Mouse (Mus musculus) heart, adult 2 months (tissue): ENCODE measurements around the gene Loxl4. TPM values are rescaled to one million over a fixed set of nuclear protein-coding genes. Genes with fewer than 3 reads are reported as not detected.

Experiments used
- DNase-seq, 2 experiments: peaks; one replicate each; pipeline ENCODE4 v3.0.0; 2021
- H3K27ac ChIP-seq: fragments of 200-600 bp; 2 replicates; pipeline ENCODE4 v1.8.1; 2022
- H3K27me3 ChIP-seq: fragments of 200-500 bp; 2 replicates; pipeline ENCODE4 v1.6.1; 2012; ENCODE audit warnings: mild to moderate bottlenecking, low read length, inconsistent platforms, mixed read lengths; ENCODE audit not compliant: control insufficient read depth, insufficient read depth
- H3K36me3 ChIP-seq: fragments of 200-500 bp; 2 replicates; pipeline ENCODE4 v1.6.1; 2012; ENCODE audit warnings: low read length, inconsistent platforms; ENCODE audit not compliant: control insufficient read depth, insufficient read depth
- H3K4me1 ChIP-seq: fragments of 200-500 bp; 2 replicates; pipeline ENCODE4 v1.6.1; 2011; ENCODE audit warnings: low read length; ENCODE audit not compliant: control insufficient read depth, insufficient read depth
- H3K4me3 ChIP-seq: fragments of 200-600 bp; 2 replicates; pipeline ENCODE4 v1.8.1; 2022
- H3K79me2 ChIP-seq: fragments of 200-500 bp; replicated peaks from 2 replicates; pipeline ENCODE4 v1.6.1; 2012; ENCODE audit warnings: mild to moderate bottlenecking, inconsistent platforms, low read length, moderate library complexity, mixed read lengths; ENCODE audit not compliant: control insufficient read depth, insufficient read depth
- H3K9ac ChIP-seq: fragments of 200-500 bp; 2 replicates; pipeline ENCODE4 v1.6.1; 2012; ENCODE audit warnings: low read depth, mild to moderate bottlenecking, control low read depth, inconsistent platforms, low read length, mixed read lengths
- CTCF ChIP-seq: fragments of 200-600 bp; IDR thresholded peaks from 2 replicates; pipeline ENCODE4 v1.8.1; 2022; ENCODE audit warnings: antibody characterized with exemption, mild to moderate bottlenecking, moderate library complexity
- EP300 ChIP-seq: fragments of 200-500 bp; IDR thresholded peaks from 2 replicates; pipeline ENCODE4 v1.6.1; 2011; ENCODE audit warnings: low read depth, low read length, control low read depth; ENCODE audit not compliant: insufficient read depth
- POLR2A ChIP-seq: fragments of 200-500 bp; IDR thresholded peaks from 2 replicates; pipeline ENCODE4 v1.6.1; 2011; ENCODE audit warnings: mild to moderate bottlenecking, low read depth, low read length, control low read depth; ENCODE audit not compliant: insufficient read depth
- WGBS: fragments of 180-500 bp; shearing (Covaris S2); methylation state at CpG from one replicate; pipeline ENCODE4 v1.1.7; 2018; 5-methylcytosine and 5-hydroxymethylcytosine counted together
- intact Hi-C: fragments of 180-260 bp; cut with DNase I; formaldehyde crosslinking; loops from one replicate; pipeline ENCODE4 v1.15.1; 2025
- long read RNA-seq: library from polyadenylated mRNA; stranded (forward); transcript quantifications from one replicate; pipeline ENCODE4 v2.0.0, GENCODE M21; 2021
- polyA plus RNA-seq: library from polyadenylated mRNA; depleted of rRNA; stranded (reverse); fragments of >200 nt; gene quantifications from 2 replicates; pipeline ENCODE4 v1.2.3, GENCODE M21; 2012; rRNA removed
- total RNA-seq, 2 experiments: library from RNA; stranded (reverse); gene quantifications; 2 replicates each; pipeline ENCODE4 v1.2.3; 2021

Loxl4 gene
- total RNA-seq (under 1 TPM; 0.77 to 0.91 TPM), polyA plus RNA-seq (0.76 and 0.82 TPM in 2 replicates)
- long read RNA-seq, partial matches to known transcripts, result 0 of 1 reads
- long read RNA-seq, other reads (novel, unspliced or antisense), result 0 of 1 reads

- 2% methylated on average over 37 of the region's 37 CpGs for WGBS
- intact Hi-C loops, result no loop called here
- Histone ChIP-seq H3K9ac (peak within 1 kb of the TSS; percentile 39), H3K27me3 (no peaks in the 10 kb centered on the region), H3K4me3 (peak within 1 kb of the TSS; percentile 63), H3K36me3 (no peaks in the 10 kb centered on the region), H3K79me2 (no peaks in the 10 kb centered on the region), H3K27ac (peak within 1 kb of the TSS; percentile 13; the same call in 1 of the 2 replicates), H3K4me1 (peaks cover 8% of the 10 kb centered on the region)
- TF ChIP-seq CTCF (no peak), POLR2A (no peak), EP300 (no peak)
- DNase-seq, result peak; percentile 90
These were observed at the start of gene Loxl4 for GRCm38 (mm10) chr19:42612654-42613053. Gene Loxl4, minus strand, starts transcription at chr19:42612813.

DNA sequence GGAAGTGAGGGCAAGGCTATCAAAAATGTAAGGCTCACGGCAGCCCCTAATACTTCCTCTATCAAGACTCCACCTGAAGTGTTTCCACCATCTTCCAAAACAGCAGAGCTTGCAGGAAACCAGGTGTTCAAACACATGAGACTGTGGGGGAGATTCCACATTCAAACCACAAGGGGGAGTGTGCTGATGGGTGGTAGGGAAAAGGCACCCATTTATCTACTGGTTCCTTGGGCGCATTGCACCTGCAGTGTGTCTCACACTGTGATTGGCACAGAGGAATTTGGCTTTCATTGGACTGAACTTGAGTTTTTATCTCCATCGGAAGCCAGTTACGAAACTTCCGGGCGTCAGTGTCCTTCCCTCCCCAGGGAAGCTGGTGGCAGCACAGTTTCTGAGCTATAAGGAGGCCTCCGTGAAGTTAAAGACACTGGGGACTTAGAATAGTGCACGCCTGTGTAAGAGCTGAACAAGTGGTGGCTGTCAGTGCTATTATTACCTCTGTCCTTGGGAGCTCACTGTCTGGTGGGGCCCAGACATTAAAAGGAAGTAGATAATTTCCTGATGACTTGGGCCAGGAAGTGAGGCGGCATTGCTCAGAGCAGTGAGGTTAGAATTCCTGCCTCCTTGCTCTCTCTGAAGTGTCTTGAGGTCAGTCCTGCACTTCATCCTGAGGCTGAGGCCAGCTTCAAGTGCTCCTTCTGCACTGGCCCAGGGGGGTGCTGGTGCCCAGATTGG lies 49.0 kb upstream of the Loxl4 start:
- 19% methylated on average over 9 of the region's 9 CpGs for WGBS
- H3K79me2 ChIP-seq, result no peaks in the 10 kb centered on the region
- H3K36me3 ChIP-seq, result no peaks in the 10 kb centered on the region
- peak; percentile 31 to 34 for DNase-seq
- H3K9ac ChIP-seq, result no peak overlapping the region
- H3K27ac ChIP-seq, result peak overlapping the region; percentile 50
- TF ChIP-seq CTCF, result peak; percentile 66
- no peak for TF ChIP-seq POLR2A
- no peak for TF ChIP-seq EP300
- H3K27me3 ChIP-seq, result no peaks in the 10 kb centered on the region
- H3K4me3 ChIP-seq, result no peak overlapping the region
- intact Hi-C loops, result loop anchor here (5.0 to 10.0 kb wide), 2 partner anchors 144 to 863 kb away; partner anchors contain the start of genes Got1 and R3hcc1l
- H3K4me1 ChIP-seq, result peaks cover 8% of the 10 kb centered on the region

DNA sequence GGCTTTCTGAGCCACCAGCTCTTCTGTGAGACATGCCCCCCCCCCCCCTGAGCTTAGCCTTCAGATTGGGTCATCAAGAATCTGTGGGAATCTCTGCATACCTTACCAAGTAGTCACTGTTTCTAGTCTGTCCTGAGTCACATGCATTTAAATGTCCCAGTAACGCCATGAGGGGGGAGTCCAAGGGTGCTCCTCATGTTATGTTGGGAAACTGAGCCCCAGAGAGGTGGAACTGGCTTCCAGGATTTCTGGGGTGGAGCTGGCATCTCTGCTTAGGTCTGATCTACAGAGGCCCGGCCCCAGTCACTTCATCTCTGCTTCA lies 47.6 kb upstream of the Loxl4 start:
- DNase-seq, result peak in 1 of 2 experiments; percentile 31
- H3K27me3 ChIP-seq, result no peaks in the 10 kb centered on the region
- H3K4me1 ChIP-seq, result peaks cover 8% of the 10 kb centered on the region
- H3K27ac ChIP-seq, result peak overlapping the region; percentile 64
- H3K79me2 ChIP-seq, result no peaks in the 10 kb centered on the region
- no peak overlapping the region for H3K9ac ChIP-seq
- no peak for TF ChIP-seq POLR2A
- no peak for TF ChIP-seq CTCF
- TF ChIP-seq EP300, result no peak
- 63% methylated on average over 2 of the region's 2 CpGs for WGBS
- no peaks in the 10 kb centered on the region for H3K36me3 ChIP-seq
- intact Hi-C loops, result loop anchor here (5.0 to 10.0 kb wide), 2 partner anchors 143 to 865 kb away; partner anchors contain the start of genes Got1 and R3hcc1l
- H3K4me3 ChIP-seq, result no peak overlapping the region

DNA sequence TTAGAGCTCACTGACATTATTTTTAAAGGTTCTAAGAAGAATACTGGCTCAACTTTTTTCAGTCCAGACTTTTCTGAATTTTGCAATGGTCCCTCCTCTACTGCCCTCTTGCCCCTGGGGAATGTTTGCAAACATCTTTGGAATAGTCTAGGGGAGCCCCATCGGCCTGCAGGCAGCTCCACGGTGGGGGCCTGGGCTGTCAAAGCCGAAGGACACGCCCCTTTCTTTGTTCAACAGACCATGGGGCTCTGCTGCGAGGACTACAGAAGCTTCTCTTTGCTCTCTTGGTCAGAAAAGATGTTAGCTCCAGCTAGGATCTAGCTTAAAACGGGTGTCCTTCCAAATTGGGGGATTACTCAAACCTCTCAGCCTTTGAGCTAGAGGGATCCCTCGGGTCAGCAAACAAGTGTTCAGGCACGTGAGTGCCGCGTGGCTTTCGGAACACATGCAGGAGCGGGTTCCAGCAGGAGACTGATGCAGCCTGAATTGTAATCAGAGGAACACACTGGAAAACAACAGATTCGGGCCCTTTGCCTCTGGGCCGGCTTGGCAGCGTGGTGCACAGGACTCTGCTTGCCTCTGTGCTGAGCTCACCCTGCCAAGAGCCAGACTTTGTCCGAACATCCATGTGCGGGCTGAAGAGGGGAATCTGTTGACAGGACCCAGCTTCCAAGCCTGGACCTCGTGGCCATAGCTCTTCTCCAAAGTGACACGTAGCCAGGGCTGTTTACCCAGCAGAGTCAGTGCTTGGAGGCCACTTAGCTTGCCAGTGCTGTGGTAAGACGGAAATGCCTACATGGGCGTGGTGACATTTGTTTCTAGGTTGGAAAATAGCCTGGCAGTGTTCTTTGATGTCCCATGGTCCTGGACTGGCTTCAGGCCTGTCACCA lies 47.0 kb upstream of the Loxl4 start:
- Histone ChIP-seq H3K9ac (no peak overlapping the region), H3K36me3 (no peaks in the 10 kb centered on the region), H3K27ac (peak overlapping the region; percentile 79), H3K4me1 (peaks cover 8% of the 10 kb centered on the region), H3K4me3 (no peak overlapping the region), H3K79me2 (no peaks in the 10 kb centered on the region), H3K27me3 (no peaks in the 10 kb centered on the region)
- WGBS, result 44% methylated on average over 21 of the region's 21 CpGs
- DNase-seq, result peak; percentile 85 to 91
- peak; percentile 74 for TF ChIP-seq EP300
- no peak for TF ChIP-seq CTCF
- TF ChIP-seq POLR2A, result 0 out of 2 replicates have a peak, but pooled peaks have one; percentile 8
- intact Hi-C loops, result loop anchor here (5.0 to 10.0 kb wide), 5 partner anchors 83 to 865 kb away; partner anchors contain the start of genes Got1 and R3hcc1l

DNA sequence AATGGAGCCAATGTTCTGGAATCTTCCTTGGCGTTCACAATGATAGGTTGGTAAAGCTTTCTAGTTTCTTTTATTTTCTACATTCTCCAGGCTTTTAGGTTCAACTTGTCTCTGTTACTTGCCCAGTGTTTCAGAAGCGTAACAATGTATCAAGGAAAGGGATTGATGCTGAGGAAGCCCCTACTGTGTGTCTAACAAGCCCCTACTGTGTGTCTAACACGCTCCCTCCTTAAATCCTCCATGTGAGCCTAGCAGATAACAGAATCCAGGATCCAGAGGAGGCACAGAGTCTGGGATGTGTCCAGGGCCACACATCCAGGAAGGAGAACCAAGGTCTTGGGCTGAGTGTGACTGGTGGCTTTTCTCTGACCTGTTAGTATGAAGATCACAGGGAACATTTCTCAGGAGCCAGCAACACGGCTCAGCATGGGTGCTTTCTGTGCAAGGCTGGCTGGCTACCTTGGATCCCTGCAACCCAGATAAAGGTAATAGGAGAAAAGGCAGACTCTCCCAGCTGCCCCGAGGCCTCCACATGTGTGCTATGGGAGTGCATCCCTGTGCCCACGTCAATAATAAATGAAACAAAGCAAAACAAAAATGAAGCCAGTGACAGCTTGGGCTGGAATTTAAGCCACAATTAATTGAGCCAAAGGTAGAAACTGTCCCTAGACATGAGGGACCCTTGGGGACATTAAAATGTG lies 46.0 kb upstream of the Loxl4 start:
- Histone ChIP-seq H3K4me1 (peaks cover 8% of the 10 kb centered on the region), H3K36me3 (no peaks in the 10 kb centered on the region), H3K79me2 (no peaks in the 10 kb centered on the region), H3K9ac (no peak overlapping the region), H3K4me3 (no peak overlapping the region), H3K27me3 (no peaks in the 10 kb centered on the region), H3K27ac (peak overlapping the region; percentile 79; the same call in 1 of the 2 replicates)
- WGBS, result 83% methylated on average over 6 of the region's 6 CpGs
- intact Hi-C loops, result loop anchor here (5.0 kb wide), 3 partner anchors 84 to 231 kb away; no protein-coding TSS in a partner anchor
- TF ChIP-seq CTCF (no peak), POLR2A (no peak), EP300 (no peak)
- DNase-seq, result peak in 1 of 2 experiments; percentile 14
